Mouse (Mus musculus): Measurements from ENCODE around the gene Man2a2. TPM values are rescaled to one million over a fixed set of nuclear protein-coding genes. Genes with fewer than 3 reads are reported as not detected.

Man2a2 gene
- total RNA-seq, 2 experiments from 2014 or later, result 141 to 168 TPM

DNA sequence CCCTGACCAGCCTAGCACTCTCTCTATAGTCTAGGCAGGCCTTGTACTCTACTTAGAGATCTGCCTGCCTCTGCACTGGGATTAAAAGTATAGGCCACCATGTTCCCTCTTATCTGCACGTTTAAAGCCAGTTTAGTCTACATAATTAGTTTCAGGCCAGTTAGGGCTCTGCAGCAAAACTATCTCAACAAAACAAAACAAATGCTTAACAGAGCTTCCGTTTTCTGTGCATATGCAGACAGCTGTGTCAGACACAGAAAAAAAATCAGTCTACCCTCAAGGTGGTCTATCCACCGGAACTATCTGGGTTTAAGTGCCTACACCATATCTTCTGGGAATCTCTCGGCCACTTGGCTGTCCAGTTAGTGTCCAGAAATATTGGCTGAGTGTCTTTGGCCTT, 2.2 kb upstream of the Man2a2 start:
- no peak for DNase-seq (ENCODE audit: extremely low spot score in 1 of 2, low spot score in 1 of 2)

DNA sequence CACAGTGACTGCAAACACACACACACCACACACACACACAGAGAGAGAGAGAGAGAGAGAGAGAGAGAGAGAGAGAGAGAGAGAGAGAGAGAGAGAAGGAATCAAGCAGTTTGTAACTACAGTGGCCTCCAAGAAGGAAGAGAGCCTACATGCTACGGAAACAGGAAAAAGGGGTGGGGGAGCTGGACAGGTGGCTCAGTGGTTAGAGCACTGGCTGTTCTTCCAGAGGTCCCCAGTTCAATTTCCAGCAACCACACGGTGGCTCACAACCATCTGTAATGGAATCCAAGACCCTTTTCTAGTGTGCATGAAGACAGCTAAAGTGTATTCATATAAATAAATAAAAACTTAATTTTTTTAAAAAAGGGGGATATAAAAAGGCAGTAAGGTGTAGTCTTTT, 1.5 kb upstream of the Man2a2 start:
- no peak for DNase-seq (ENCODE audit: extremely low spot score in 1 of 2, low spot score in 1 of 2)

DNA sequence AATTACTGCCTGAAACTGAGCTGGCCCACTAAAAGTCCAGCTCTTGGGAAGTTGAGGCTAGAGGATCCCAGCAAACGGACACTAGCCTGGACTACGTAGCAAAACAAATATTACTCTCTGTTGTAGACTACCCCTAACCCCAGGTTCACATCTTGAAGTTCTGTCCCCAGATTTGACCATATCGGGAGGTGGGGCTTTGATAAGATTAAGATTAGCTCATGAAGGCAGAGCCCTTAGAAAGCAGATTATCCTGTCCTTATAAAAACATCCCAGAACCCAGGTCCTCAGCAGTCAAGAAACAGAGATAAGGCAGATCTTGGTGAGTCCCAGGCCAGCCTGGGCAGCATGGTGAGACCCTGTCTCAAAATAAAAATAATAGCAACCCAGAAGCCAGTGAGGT, 991 bp upstream of the Man2a2 start:
- no peak for DNase-seq (ENCODE audit: extremely low spot score in 1 of 2, low spot score in 1 of 2)

DNA sequence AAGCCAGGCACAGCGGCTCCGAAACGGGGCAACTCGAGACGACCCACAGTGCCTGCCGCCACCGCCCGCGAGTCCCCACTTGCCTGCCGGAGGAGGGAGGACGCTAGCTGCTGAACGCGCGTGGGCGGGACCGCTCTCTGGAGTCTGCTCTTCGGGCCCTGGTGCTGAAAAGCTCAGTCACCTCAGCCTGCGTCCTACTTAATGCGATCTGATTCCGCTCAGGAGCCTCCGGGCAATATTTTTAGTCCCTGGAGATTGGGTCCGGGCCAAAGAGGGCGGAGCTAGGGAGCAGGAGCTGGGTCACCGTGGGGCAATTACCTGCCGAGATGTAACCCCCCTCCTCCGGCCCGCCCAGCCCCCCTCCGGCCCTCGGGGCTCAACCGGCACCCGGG, 530 bp downstream of the Man2a2 start:
- DNase-seq (ENCODE audit: extremely low spot score in 1 of 2, low spot score in 1 of 2), result peak; percentile 71 to 74

DNA sequence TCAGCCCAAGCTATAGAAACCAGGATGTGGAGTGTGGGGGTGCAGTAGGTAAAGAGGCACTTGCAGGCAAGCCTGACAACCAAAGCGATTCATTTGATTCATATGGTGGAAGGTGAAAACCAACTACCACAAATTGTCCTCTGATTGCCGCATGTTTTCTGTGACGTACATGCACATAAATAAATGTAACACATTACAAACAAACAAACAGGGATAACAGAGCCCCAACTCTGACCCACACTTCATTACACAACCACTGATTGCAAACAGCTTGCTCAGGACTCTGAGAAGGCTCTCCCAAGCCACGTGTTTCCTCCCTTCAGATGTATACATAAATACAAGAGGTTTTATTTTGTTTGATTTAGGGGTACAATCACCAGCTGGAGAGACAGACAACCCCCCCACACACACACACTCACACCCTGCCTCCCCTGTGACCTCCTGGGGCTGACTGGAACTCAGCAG, 1.2 kb downstream of the Man2a2 start:
- DNase-seq (ENCODE audit: extremely low spot score in 1 of 2, low spot score in 1 of 2), result no peak

DNA sequence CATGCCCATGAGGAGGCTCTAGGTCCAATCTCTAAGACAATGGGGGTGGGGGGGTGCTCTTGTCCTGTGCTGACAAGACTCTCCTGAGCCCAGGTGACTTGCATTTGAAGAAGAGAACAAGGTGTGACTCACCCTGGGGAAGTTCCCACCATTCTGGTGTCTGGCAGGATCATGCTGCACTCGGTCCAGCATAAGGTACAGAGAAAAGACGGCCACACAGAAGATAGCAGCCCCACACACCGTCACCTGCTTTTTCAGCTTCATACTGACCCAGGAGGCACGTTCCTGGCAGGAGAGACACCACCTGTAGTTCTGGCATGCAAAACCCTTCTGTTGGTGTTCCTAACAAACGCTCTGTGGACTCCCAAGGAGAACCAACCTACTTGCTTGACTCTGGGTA, 1.7 kb downstream of the Man2a2 start:
- no peak for DNase-seq (ENCODE audit: extremely low spot score in 1 of 2, low spot score in 1 of 2)

DNA sequence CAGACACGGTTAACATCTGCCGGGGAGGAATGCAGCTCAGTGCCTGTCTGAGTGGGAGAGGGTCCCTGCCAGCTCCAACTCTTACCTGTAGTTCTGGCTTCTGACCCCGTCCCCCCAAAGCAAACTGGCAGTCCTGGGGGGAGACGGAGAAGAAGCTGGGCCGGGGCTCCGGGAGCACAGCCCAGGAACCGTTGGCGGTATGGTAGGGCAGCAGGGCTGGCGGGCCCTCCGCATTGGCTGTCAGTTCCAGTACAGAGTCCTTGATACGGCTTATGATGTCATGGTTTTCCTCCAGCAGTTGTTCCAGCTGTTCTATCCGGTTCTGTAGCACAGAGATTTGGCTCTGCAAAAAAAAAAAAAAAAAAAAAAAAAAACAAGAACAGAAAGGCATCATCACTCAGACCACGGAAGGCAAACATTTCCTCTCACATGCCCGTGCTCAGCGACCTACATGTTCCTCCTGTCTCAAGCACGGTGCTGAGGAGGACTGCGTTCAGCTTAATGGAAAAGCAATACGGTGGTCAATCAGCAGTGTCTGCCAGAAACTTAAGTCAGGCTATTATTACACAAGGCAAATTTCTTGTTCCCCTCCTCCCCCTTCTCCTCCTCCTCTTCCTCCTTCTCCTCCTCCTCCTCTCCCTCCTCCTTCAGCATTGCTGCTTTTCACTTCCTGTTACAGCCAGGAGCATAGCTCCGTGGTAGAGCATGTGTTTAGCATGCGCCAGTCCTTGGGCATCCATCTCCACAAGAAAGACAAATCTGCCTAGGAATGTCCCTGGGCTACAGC, 2.3 kb downstream of the Man2a2 start:
- no peak for DNase-seq (ENCODE audit: extremely low spot score in 1 of 2, low spot score in 1 of 2)

DNA sequence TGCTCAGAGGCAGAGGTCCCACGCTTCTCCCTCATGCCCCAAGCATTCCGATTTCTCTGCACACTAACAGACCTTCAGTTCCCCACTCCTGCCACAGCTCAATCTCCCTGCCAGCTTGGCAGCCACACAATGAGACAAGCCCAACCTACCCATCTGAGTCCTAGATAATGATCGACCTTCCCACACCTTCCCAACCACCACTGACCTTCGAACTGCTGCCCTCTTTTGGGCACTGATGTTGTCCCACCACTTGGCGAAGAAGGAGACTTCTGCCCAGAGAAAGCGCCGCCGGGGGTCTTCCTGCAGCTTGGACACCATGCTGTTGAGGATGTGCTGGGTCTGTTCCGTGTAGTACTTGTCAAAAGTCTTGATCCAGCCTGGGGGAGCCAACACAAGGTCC, 3.2 kb downstream of the Man2a2 start:
- DNase-seq (ENCODE audit: extremely low spot score in 1 of 2, low spot score in 1 of 2), result no peak

DNA sequence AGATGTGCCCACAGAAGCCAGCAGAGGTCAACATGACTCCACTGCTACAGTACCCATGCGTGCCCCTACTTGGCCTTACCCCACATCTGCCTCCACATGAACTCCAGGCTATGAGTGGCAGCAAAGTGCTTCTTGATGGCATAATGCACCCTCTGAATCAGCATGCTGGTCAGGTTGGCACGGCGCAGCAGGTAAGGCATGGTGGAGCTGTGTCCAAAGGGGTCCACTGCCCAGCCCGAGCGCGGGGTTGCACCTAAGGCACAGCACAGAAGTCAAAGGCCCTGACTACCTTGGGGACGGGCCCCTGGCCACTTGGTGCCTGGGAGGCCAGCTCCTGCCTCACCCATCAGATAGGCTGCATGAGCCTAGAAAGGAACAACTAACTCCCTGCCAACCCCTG, 3.9 kb downstream of the Man2a2 start:
- no peak for DNase-seq (ENCODE audit: extremely low spot score in 1 of 2, low spot score in 1 of 2)

DNA sequence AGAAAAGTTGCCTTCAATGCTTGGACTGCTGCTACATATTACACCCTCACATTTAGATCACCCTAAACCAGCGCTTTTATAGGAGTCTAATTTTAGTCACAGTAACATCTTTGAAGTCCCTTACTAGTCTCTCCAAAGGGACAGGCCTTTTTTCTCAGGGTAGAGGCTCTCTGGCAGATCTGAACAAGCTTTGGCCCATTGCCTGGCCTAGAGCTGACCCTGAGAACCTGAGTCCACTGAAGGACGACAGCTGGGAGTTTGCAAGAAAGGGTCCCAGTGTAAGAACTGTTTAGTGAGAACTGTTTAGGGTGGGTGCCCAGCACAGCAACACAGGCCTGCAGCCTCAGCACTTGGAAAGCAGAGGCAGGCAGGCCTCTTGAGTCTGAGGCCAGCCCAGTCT, 5.4 kb downstream of the Man2a2 start:
- no peak for DNase-seq (ENCODE audit: extremely low spot score in 1 of 2, low spot score in 1 of 2)

DNA sequence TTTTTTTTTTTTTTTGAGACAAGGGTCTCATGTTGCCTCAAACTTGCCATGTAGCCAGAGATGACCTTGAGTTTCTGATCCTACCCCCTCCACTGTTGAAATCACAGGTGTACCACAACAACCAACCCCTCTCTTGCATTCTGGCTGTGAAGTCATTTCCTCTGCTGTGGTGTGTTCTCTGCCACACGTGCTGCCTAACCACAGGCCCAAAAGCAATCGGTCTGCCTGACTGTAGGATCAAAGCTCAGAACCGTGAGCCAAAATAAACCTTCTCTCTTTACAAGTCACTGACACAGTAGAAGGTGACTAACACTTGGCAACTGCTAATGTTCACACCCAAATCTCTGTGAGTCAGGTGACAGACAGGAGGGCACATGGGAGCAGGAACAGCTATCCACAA, 10.7 kb downstream of the Man2a2 start:
- no peak for DNase-seq (ENCODE audit: extremely low spot score in 1 of 2, low spot score in 1 of 2)

DNA sequence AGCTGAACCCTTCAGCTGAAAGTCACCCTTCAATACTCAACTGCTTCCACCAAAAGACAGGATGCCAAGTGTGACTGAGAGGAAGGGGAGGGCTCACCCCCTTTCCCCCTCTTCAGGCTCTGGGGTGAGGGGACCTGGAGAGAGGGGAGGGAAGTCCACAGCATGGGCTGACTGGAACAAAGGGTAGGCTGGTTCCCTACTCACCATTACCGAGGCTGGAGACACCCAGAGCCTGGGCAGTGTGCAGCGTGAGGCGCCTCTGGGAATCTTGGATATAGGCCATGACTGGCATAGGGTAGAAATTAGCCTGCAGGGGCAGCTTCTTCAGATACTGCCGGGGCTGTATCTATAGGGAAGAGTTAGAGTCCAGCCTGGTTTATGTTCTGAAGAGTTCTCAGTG, 13.1 kb downstream of the Man2a2 start:
- no peak for DNase-seq (ENCODE audit: extremely low spot score in 1 of 2, low spot score in 1 of 2)

DNA sequence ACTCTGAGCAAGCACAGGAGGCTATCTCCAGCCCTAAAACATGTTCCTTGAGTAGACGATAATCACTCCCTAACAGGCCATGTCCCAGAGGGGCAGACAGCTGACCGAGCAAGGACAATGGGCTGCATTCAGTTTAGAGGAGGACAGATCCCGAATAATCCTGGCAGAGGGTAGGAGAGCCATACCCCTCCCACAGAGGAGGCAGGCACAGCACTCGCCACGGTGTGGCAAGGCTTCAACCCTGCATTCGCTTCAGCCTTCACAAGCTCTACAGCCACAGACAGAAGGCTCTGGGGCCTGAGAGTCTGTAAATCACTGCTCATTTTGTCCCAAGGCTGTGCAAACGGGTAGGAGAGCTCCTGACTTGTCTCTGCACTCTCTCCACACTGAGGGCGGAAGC, 14.0 kb downstream of the Man2a2 start:
- DNase-seq (ENCODE audit: extremely low spot score in 1 of 2, low spot score in 1 of 2), result no peak

DNA sequence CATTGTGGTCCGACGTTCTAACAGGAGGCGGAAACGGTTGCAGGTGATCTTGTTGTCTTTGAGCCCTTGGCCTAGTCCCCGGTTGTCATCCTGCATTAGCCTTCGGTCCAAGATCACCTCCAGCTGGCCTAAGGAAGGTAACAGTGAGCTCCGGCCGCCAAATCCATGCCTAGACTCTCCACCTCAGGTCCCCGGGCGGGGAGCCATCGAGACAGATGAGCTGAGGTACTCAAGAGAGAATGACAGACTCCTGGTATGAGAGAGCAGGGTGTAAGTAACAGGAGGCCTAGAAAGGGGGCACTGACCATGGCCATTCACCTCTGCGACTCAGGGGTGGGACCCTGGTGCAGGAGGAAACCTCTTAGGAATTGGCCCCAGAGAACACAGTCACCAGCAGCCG, 14.8 kb downstream of the Man2a2 start:
- no peak for DNase-seq (ENCODE audit: extremely low spot score in 1 of 2, low spot score in 1 of 2)

DNA sequence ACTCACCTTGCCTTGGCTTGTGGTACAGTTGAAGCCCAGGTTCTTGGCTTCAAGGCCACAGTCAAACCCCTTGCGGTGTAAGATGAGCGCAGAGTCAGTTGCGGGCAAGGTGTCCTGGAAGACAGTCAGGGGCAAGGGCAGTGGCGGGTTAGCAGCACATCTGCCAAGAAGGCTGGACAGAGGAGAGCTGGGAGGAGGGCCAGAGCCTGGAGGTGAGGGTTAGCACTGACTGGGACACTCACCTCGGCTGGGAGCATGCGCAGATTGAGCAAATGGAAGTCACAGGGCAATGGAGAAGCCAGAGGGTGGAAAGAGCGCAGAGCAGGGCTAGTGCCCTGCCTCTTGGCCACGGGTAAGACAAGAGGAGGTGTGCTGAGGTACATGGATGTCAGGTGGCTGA, 18.3 kb downstream of the Man2a2 start:
- DNase-seq (ENCODE audit: extremely low spot score in 1 of 2, low spot score in 1 of 2), result no peak

DNA sequence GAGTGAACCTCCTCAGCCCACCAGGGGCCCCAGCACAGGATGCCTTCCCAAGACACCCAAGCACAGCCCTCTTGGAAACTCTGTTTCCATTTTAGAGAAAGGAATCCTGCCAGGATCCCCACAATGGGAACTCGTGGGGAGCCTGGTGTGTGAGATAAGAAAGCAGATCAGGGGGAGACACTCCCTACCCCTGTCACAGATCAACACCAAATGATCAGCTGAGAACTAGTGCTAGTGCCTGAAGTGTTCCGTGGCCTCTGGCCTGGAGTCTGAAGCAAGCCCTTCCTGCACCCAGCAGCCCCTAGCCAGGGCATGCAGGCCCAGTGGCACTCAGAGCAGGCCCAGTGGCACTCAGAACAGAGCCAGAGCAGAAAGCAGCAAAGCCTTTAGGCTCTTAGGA, 20.4 kb downstream of the Man2a2 start:
- no peak for DNase-seq (ENCODE audit: extremely low spot score in 1 of 2, low spot score in 1 of 2)

DNA sequence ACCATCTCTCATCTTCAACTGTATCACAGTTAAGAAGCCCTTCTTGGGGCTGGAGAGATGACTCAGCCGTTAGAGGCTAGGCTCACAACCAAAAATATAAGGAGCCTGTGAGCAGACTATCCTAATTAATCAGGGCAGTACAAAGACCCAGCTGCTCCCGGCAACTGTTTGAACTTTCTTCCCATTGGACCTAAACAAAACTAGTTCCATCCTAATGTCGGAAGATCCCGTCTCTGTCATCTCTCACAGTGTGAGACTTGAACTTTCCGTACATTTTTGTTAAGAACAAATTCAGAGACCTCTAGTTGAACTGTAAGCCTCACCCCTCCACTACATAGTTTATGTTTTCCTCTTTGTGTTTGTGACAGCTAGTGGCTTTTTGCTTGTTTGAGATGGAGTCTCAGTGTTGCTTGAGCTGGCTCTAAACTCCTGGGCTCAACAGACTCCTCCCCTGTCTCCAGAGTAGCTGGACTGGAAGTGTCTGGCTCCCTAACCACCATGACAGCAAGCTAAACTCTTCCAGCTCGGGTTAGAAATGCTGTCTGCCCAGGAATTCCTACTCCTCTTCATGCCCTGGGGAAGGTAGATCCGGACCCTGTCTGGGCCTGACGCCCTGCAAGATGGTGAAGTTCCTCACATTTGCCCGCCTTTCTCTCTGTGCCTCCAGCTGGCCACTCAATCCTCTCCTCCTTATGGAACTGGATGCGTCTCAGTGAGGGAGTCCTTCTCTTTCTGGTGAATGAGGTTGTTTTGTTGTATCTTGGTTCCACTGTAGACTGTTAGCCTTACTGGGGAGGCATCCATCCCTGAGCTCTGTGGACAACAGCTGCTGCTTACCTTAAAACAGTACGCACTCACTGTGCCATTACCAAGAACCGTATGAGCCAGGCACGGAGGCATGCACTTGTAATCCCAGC, 23.2 kb downstream of the Man2a2 start:
- DNase-seq (ENCODE audit: extremely low spot score in 1 of 2, low spot score in 1 of 2), result no peak

DNA sequence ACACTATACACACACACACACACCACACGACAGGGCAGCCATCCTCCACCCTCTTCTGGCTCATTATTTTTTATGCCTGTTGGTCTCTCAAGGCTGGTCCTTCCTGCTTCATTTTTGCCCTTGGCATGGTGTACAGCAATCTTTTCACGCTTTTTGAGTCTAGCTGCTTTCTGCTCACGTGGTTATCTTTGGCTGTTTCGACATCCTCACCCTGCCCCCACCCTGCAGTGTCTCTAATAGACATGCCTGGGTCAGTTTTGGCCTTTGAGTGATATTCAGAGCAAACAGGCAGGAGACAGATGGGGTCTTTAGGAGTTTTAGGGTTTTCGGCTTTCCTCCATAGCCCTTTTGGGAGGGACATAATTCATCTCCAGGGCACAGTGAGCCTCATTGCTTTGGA, 24.3 kb downstream of the Man2a2 start:
- DNase-seq (ENCODE audit: extremely low spot score in 1 of 2, low spot score in 1 of 2), result no peak

DNA sequence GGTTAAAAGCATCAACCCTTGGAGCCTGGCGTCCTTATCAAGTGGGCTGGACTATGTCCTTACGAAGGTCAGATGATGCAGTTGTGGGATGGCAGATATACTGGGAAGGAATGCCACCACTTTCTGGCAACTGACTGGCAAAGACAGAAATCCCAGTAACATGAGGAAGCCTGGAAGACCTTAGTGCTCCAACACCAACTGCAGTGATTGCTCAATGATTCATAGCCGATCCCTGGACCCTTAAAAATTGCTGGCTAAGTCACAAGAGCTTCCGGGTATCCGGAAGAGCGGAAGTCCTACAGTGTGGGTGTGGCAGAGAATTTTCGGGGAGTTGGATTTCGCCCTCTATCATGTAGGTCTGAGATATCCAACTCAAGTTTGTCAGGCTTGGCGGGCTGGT, 25.0 kb downstream of the Man2a2 start:
- no peak for DNase-seq (ENCODE audit: extremely low spot score in 1 of 2, low spot score in 1 of 2)

DNA sequence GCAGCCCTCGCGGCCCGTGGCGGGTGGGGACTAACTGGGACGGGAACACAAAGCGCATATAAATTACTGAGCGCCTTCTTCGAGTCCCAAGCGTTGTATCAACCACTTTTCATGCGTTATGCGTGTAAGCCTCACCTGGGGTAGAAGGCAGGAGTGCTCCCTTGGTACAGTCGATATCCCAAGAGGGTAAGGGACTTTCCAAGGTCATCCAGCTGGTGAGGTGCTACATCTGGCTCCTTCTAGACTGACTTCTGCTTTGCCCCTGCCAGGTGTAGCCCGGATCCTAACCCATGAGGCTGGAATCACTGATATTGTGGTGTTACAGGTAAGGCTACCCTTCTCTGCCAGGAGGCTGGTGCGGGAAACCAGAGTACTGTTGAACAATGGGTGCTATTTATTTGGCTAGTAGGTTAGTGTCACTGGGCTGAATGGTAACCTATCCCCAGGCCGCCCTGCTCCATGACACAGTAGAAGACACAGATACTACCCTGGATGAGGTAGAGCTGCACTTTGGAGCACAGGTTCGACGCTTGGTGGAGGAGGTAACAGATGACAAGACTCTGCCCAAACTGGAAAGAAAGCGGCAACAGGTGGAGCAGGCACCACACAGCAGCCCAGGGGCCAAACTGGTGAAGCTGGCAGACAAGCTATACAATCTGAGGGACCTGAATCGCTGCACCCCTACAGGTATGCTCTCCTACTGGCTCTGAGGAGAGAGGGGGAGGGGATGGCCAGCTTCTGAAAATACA, 27.7 kb downstream of the Man2a2 start:
- DNase-seq (ENCODE audit: extremely low spot score in 1 of 2, low spot score in 1 of 2), result no peak

DNA sequence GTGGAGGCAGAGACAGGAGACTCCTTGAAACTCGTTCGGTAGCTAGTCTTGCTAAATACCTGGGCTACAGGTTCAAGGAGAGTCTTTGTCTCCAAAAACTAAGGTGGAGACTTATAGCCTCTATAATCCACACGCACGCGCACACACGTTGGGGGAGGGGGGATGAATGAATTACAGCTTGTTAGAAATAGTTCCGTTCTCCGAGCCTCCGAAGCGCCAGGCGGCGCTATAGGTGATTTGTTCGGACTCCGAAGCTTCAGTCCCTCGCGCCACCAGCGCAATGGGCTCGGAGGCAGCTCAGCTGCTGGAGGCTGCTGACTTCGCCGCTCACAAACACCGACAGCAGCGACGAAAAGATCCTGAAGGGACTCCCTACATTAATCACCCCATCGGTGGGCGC, 28.3 kb downstream of the Man2a2 start, which contains the start of gene Hddc3:
Gene Hddc3, plus strand, starts transcription at position 247 of the 400 bp plus-strand sequence.
- peak; percentile 95 to 99 for DNase-seq (ENCODE audit: extremely low spot score in 1 of 2, low spot score in 1 of 2)
